Mouse (Mus musculus) heart, embryonic 10.5 days (tissue): ENCODE data around the gene Gtpbp6. TPM values are rescaled to one million over a fixed set of nuclear protein-coding genes. Genes with fewer than 3 reads are reported as not detected.
"Not testable (repeated sequence)": the region's sequence is repeated elsewhere in the genome, so short reads cannot be mapped to it uniquely, and the experiment has no call there.

ENCODE experiments used
- DNase-seq: peaks from one replicate; pipeline ENCODE4 v3.0.0-alpha.2; 2017; ENCODE audit warnings: low spot score
- H3K27ac ChIP-seq: fragments of 300-500 bp; sonication (generic); 2 replicates; pipeline ENCODE4 v1.5.1; 2016; ENCODE audit warnings: mild to moderate bottlenecking
- H3K27me3 ChIP-seq: fragments of 300-500 bp; sonication (generic); 2 replicates; pipeline ENCODE4 v1.6.1; 2016; ENCODE audit warnings: mild to moderate bottlenecking; ENCODE audit not compliant: poor library complexity, insufficient read depth, severe bottlenecking
- H3K36me3 ChIP-seq: fragments of 300-500 bp; sonication (generic); 2 replicates; pipeline ENCODE4 v1.6.1; 2016; ENCODE audit warnings: mild to moderate bottlenecking, moderate library complexity
- H3K4me1 ChIP-seq: fragments of 300-500 bp; sonication (generic); 2 replicates; pipeline ENCODE4 v1.6.1; 2016; ENCODE audit warnings: mild to moderate bottlenecking
- H3K4me3 ChIP-seq: fragments of 300-500 bp; sonication (generic); 2 replicates; pipeline ENCODE4 v1.5.1; 2016; ENCODE audit warnings: mild to moderate bottlenecking, moderate library complexity
- H3K9me3 ChIP-seq: fragments of 300-500 bp; sonication (generic); 2 replicates; pipeline ENCODE4 v1.6.1; 2016; ENCODE audit warnings: mild to moderate bottlenecking, moderate library complexity
- WGBS: fragments of 180-500 bp; shearing (Covaris S2); methylation state at CpG from one replicate; pipeline ENCODE4 v1.1.7; 2016; 5-methylcytosine and 5-hydroxymethylcytosine counted together
- polyA plus RNA-seq: library from polyadenylated mRNA; unstranded; fragments of >200 nt; fragmentation: Nextera tagmentation; extraction: Ambion mirVana; gene quantifications from 2 replicates; pipeline ENCODE4 v1.2.1, GENCODE M21; 2016

Gene Gtpbp6
- polyA plus RNA-seq, 1 experiment from 2014 or later = 33.9 TPM

DNA sequence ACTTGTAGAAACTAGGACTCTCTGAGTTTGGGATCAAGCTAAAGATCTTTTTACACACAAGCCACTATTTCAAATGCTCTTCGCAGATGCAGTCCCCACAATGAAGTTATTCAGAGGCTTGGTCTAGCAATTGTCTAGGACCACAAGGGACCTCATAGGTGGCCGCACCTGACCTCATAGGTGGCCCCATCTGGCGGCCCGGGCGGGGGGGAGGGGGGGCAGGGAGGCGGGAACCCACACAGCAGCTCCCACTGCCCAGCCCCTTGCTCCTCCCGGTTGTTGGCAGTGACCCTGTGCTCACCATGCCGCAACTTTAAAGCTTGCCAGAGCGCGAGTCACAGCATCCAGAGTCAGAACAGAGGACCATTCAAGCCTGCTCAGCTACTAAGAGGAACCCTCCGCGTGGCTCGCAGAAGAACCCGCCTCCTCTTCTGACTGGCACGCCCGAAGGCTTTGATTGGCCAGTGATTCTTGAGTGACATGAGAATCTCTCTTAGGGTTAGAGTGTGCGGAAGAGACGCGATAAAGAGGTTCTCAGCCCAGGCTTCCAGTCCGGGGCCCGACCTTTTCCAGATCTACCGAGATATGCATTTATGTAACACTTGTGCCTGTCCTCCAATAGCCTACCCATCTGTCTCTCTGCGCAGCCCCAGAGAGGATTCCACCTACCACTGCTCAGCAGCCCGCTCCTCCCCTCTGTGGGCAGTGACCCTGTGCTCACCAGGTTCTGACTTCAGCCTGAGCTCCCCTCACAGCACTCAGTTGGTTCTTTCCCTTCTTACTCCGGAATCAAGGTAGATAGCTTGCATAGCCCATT is 13.8 kb downstream of the Gtpbp6 start, which contains the start of gene Gm35315:
Gene Gm35315, minus strand, starts transcription at position 391 of the 817 bp plus-strand sequence.
- H3K27ac ChIP-seq = peak within 1 kb of the TSS; percentile 89
- 2% methylated on average over 25 of the region's 25 CpGs for WGBS
- H3K27me3 ChIP-seq = peaks cover 8% of the 10 kb centered on the region

GRCm38 (mm10) chr5:110091546-110091945 is 16.5 kb downstream of the Gtpbp6 start:
- H3K4me3 ChIP-seq = no peak overlapping the region
- 71% methylated on average over 2 of the region's 2 CpGs for WGBS
- peaks cover 4% of the 10 kb centered on the region; the same call in 1 of the 2 replicates for H3K4me1 ChIP-seq
- H3K9me3 ChIP-seq = no peaks in the 10 kb centered on the region
- DNase-seq = no peak
- H3K36me3 ChIP-seq = no peaks in the 10 kb centered on the region
- H3K27ac ChIP-seq = no peak overlapping the region
- no peaks in the 10 kb centered on the region for H3K27me3 ChIP-seq

More for the DNA sequence above, 13.8 kb downstream of the Gtpbp6 start, which contains the start of gene Gm35315:
- Histone ChIP-seq H3K4me3 (peak within 1 kb of the TSS; percentile 69), H3K9me3 (no peaks in the 10 kb centered on the region), H3K36me3 (no peaks in the 10 kb centered on the region), H3K4me1 (peaks cover 4% of the 10 kb centered on the region; the same call in 1 of the 2 replicates)
- DNase-seq = peak; percentile 95

GRCm38 (mm10) chr5:110086161-110086866 is 21.7 kb downstream of the Gtpbp6 start:
- Histone ChIP-seq H3K4me1 (0 out of 2 replicates have a peak, but pooled peaks cover 3% of the 10 kb centered on the region), H3K9me3 (no peaks in the 10 kb centered on the region), H3K4me3 (peak overlapping the region; percentile 40), H3K27me3 (no peaks in the 10 kb centered on the region), H3K27ac (no peak overlapping the region), H3K36me3 (no peaks in the 10 kb centered on the region)
- peak; percentile 82 for DNase-seq
- 21% methylated on average over 14 of the region's 14 CpGs for WGBS

GRCm38 (mm10) chr5:110082961-110083360 is 25.0 kb downstream of the Gtpbp6 start:
- 73% methylated on average over 4 of the region's 4 CpGs for WGBS
- peaks cover 17% of the 10 kb centered on the region for H3K9me3 ChIP-seq

GRCm38 (mm10) chr5:110072413-110072812 is 35.6 kb downstream of the Gtpbp6 start, which contains the start of gene Gm17655:
Gm17655 (minus strand) TSS chr5:110072513.
- H3K27ac ChIP-seq, H3K36me3 ChIP-seq, DNase-seq, H3K27me3 ChIP-seq, H3K4me1 ChIP-seq, H3K4me3 ChIP-seq: not testable (repeated sequence)
- H3K9me3 ChIP-seq = peaks cover 21% of the 10 kb centered on the region
- 70% methylated on average over 2 of the region's 2 CpGs for WGBS

More at GRCm38 (mm10) chr5:110082961-110083360, 25.0 kb downstream of the Gtpbp6 start:
- no peak for DNase-seq
- Histone ChIP-seq H3K36me3 (peaks cover 9% of the 10 kb centered on the region), H3K4me1 (0 out of 2 replicates have a peak, but pooled peaks cover 3% of the 10 kb centered on the region), H3K4me3 (no peak overlapping the region), H3K27me3 (no peaks in the 10 kb centered on the region), H3K27ac (no peak overlapping the region)

GRCm38 (mm10) chr5:110057637-110058408 is 50.2 kb downstream of the Gtpbp6 start:
- 1% methylated on average over 19 of the region's 19 CpGs for WGBS
- Histone ChIP-seq H3K9me3 (no peaks in the 10 kb centered on the region), H3K4me3 (peak overlapping the region; percentile 77), H3K27ac (peak overlapping the region; percentile 86), H3K27me3 (no peaks in the 10 kb centered on the region), H3K36me3 (no peaks in the 10 kb centered on the region), H3K4me1 (no peaks in the 10 kb centered on the region)
- peak; percentile 92 for DNase-seq

Other genes with a start within 250 kb of the Gtpbp6 start
- 0.40 and 0.59 TPM in 2 replicates for gene Gm15446, start 184.8 kb downstream of the Gtpbp6 start, polyA plus RNA-seq
- 16.5 and 17.0 TPM in 2 replicates for gene Zfp932, start 111.7 kb downstream of the Gtpbp6 start, polyA plus RNA-seq
- 4.2 and 5.5 TPM in 2 replicates for gene Gm17655, start 35.7 kb downstream of the Gtpbp6 start, polyA plus RNA-seq
- gene Gm35315, start 13.8 kb downstream of the Gtpbp6 start, polyA plus RNA-seq = 1.6 and 1.8 TPM in 2 replicates
- 0.84 and 1.1 TPM in 2 replicates for gene Plcxd1, start 8.2 kb downstream of the Gtpbp6 start, polyA plus RNA-seq
- gene Zfp605, start 1.9 kb upstream of the Gtpbp6 start, polyA plus RNA-seq = 2.7 and 3.4 TPM in 2 replicates
- 37.2 and 39.0 TPM in 2 replicates for gene Chfr, start 27.6 kb upstream of the Gtpbp6 start, polyA plus RNA-seq
- gene Golga3, start 68.5 kb upstream of the Gtpbp6 start, polyA plus RNA-seq = 20.6 and 22.3 TPM in 2 replicates
- 21.7 and 24.1 TPM in 2 replicates for gene Ankle2, start 122.8 kb upstream of the Gtpbp6 start, polyA plus RNA-seq
- gene Pgam5, start 161.7 kb upstream of the Gtpbp6 start, polyA plus RNA-seq = 74.5 and 81.2 TPM in 2 replicates
- gene Pxmp2, start 178.0 kb upstream of the Gtpbp6 start, polyA plus RNA-seq = 18.5 and 20.2 TPM in 2 replicates
- gene Pole, start 178.1 kb upstream of the Gtpbp6 start, polyA plus RNA-seq = 23.8 and 32.4 TPM in 2 replicates
- gene P2rx2, start 235.0 kb upstream of the Gtpbp6 start, polyA plus RNA-seq = 0.27 and 0.44 TPM in 2 replicates
- gene Lrcol1, start 236.5 kb upstream of the Gtpbp6 start, polyA plus RNA-seq = not detected in 2 replicates